Mouse (Mus musculus): ENCODE results near the gene Syne2.

GRCm38 (mm10) chr12:76136701-76137100 lies 318.8 kb downstream of the Syne2 start:
- TF ChIP-seq POLR2A (IDR thresholded peaks at IDR 0.05; ENCODE audit: insufficient read depth, low read depth, low read length) (no peak), EP300 (IDR thresholded peaks at IDR 0.05; ENCODE audit: insufficient read depth, low read depth, low read length) (no peak)

Measured in heart, adult 2 months (tissue).